Mouse (Mus musculus): ENCODE measurements around the gene Acer2.
"Not testable (repeated sequence)": the region's sequence is repeated elsewhere in the genome, so short reads cannot be mapped to it uniquely, and the experiment has no call there.

Gene Acer2

GRCm38 (mm10) chr4:86874146-86874847 lies at the start of gene Acer2:
Gene Acer2 (plus strand): TSS chr4:86874396.
- peak; percentile 85 for DNase-seq

- DNase-seq, result no peak
These were observed 49.1 kb upstream of the Acer2 start for GRCm38 (mm10) chr4:86825143-86825542.

GRCm38 (mm10) chr4:86831896-86832295 lies 42.3 kb upstream of the Acer2 start:
- no peak for DNase-seq

GRCm38 (mm10) chr4:86841141-86841540 lies 33.1 kb upstream of the Acer2 start:
- not testable (repeated sequence) for DNase-seq

- no peak for DNase-seq
These were observed 28.8 kb upstream of the Acer2 start for GRCm38 (mm10) chr4:86845384-86845783.

- no peak for DNase-seq
These were observed 26.9 kb upstream of the Acer2 start for GRCm38 (mm10) chr4:86847246-86847645.

GRCm38 (mm10) chr4:86851331-86851730 lies 22.9 kb upstream of the Acer2 start:
- DNase-seq, result no peak

GRCm38 (mm10) chr4:86852018-86852417 lies 22.2 kb upstream of the Acer2 start:
- no peak for DNase-seq

GRCm38 (mm10) chr4:86852813-86853590 lies 21.2 kb upstream of the Acer2 start:
- DNase-seq, result no peak

GRCm38 (mm10) chr4:86856304-86857112 lies 17.7 kb upstream of the Acer2 start:
- DNase-seq, result peak; percentile 18

GRCm38 (mm10) chr4:86857113-86858069 lies 16.8 kb upstream of the Acer2 start, which contains the start of gene Rps6:
Gene Rps6 (minus strand): TSS chr4:86857412.
- peak; percentile 99 for DNase-seq

- DNase-seq, result no peak
These were observed 16.1 kb upstream of the Acer2 start for GRCm38 (mm10) chr4:86858070-86858440.

GRCm38 (mm10) chr4:86864087-86864486 lies 10.1 kb upstream of the Acer2 start:
- DNase-seq, result no peak

- DNase-seq, result no peak
These were observed 2.2 kb upstream of the Acer2 start for GRCm38 (mm10) chr4:86871988-86872387.

- no peak for DNase-seq
These were observed 1.1 kb upstream of the Acer2 start for GRCm38 (mm10) chr4:86873072-86873471.

GRCm38 (mm10) chr4:86879477-86879876 lies 5.3 kb downstream of the Acer2 start:
- no peak for DNase-seq

GRCm38 (mm10) chr4:86881178-86881577 lies 7.0 kb downstream of the Acer2 start:
- DNase-seq, result no peak

- DNase-seq, result no peak
These were observed 8.2 kb downstream of the Acer2 start for GRCm38 (mm10) chr4:86882413-86882812.

- DNase-seq, result peak; percentile 28
These were observed 10.7 kb downstream of the Acer2 start for GRCm38 (mm10) chr4:86884945-86885344.

- DNase-seq, result no peak
These were observed 11.6 kb downstream of the Acer2 start for GRCm38 (mm10) chr4:86885790-86886159.

- no peak for DNase-seq
These were observed 12.1 kb downstream of the Acer2 start for GRCm38 (mm10) chr4:86886160-86886878.

- DNase-seq, result no peak
These were observed 13.7 kb downstream of the Acer2 start for GRCm38 (mm10) chr4:86887879-86888278.

Data from retina, postnatal 1 day (tissue).